Mouse (Mus musculus) lung, postnatal 4 days (tissue): ENCODE data around the gene Tmprss2.
A peak's percentile ranks its signal among the peaks of the same experiment; 100 is the strongest.

Experiments used
- DNase-seq, 2 experiments: peaks; one replicate each; pipeline ENCODE4 v3.0.0; 2021

Gene Tmprss2

GRCm38 (mm10) chr16:97610939-97611338, at the start of gene Tmprss2:
Gene Tmprss2, minus strand, starts transcription at chr16:97611195.
- peak; percentile 75 to 87 for DNase-seq

DNA sequence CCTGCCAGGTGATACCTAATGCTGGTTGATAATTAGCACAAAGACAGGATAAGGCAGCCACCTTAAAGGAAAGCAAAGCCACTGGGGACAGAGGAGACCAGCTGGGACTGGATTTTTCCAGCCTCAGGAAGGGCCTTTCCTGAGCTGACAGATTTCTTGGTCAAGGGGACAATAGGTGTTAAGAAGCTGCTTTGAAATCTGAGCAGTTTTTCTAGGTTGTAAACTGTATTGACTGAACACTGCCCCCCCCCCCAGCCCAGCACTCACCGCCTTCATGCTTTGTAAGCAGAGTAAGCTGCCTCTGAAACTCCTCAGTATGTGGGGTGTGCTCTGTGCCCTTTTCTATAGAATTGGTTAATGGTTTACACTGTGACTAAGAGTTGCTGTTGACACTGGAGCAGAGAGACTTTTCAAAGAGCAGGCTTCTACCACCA, 48.2 kb upstream of the Tmprss2 start:
- DNase-seq, result no peak

DNA sequence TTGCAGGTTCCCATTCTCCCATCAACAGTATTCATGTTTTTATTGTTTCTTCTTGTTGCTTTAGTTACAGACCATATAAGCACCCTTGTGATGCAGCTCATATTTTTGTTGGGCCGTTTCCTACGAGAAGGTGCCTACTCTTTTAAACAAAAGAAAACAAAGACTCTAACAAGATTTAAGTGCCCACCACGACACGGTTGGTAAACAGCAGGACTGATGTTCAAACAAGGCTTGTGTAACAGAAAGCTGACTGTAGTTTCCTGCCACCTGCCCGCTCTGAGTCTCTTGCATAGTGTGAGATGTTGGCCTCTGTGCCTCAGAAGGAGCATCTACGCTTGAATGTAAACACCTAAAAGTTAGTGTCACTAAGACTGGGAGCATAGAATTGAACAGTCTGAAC, 47.5 kb upstream of the Tmprss2 start:
- DNase-seq, result peak in 1 of 2 experiments; percentile 22

DNA sequence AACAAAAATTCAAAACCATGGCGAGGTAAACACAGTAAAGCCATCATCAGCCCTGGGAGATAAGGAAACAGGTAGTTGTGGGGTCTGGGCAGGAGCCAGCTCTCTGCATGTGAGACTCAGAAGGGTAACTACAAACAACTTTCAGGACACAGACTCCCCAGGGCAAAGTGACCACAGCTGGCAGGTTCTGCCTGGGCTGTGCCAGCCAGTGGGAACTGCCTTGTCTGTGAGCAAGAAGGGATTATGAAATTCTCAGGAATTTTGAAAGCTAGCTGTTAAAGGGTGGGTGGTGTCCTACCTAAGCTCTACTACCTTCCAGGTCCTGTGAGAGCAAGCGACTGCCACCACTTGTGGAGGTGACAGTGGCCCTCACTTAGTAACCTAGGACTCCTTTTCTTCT, 44.8 kb upstream of the Tmprss2 start:
- peak; percentile 18 to 65 for DNase-seq

- no peak for DNase-seq
These were observed 38.7 kb upstream of the Tmprss2 start for GRCm38 (mm10) chr16:97649522-97650188.

DNA sequence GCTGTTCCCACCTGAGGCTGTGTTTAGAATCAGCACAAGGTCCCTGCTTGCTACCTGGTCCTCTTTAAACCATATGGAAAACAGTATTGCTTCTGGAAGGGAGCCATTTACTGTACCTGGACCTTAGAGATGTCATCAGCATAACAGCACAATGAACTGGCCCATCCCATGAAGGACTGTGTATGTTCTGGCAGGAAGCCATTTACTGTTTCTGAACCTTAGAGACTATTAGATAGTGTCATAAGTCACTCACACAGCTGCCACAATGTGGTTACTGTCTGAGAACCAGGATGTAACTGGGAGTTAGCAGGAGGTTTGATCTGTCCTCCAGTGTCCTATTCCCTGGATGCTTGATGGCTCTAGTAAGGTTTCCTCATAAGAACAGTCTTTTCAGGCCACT, 33.7 kb upstream of the Tmprss2 start:
- DNase-seq, result no peak

- DNase-seq, result no peak
These were observed 28.6 kb upstream of the Tmprss2 start for GRCm38 (mm10) chr16:97639630-97640029.

DNA sequence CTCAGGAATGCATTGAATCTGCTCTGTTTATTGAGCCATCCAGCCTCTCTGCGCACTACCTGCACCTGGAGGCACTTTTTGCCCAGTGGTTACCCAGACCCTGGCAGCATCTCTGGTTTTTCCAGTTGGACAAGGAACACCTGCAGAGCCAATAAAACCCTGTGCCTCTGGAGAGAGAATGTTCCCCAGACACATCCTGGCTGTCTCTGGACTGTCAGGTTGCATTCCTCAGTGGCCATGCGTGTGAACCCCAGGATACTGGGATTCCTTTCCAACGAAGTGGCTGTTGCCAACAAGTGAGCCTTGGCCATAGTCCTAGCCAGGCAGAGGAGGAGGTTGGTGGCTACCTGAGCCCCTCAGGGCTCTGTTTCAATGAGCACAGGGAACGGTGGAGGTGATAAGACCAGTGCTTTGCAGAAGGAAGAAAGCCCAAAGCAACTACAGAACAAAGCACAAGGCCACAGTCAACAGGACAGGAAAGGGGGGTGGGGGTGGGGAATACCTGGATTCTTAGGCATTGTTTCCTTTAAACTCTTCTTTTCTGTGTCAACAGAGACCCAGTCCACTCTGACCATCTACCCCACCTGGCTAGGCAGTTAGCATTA, 22.0 kb upstream of the Tmprss2 start:
- peak; percentile 14 to 33 for DNase-seq

- DNase-seq, result no peak
These were observed 12.2 kb upstream of the Tmprss2 start for GRCm38 (mm10) chr16:97623166-97623565.

DNA sequence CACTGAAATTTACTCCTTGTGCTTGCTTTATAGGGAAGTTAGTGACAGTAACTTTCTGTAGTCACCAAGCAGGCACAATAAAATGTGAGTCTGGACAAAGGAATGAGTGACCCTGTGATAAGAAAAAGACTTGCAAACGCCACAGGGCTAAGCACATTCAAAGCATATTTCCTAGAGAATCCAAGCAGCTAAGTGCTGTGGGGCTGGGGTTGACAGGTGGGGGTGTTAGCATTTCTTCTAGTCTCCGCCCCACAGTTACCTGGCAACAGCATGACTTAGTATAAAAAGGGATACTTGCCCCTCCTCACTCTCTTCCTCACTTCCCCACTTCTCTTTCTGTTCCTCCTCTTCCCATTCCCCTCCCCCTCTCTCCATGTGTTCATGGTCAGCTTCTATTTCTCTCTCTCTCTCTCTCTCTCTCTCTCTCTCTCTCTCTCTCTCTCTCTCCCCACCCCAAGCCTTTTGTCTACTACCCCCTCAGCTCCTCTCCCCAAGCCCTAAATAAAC, 11.4 kb upstream of the Tmprss2 start:
- peak; percentile 34 to 40 for DNase-seq

DNA sequence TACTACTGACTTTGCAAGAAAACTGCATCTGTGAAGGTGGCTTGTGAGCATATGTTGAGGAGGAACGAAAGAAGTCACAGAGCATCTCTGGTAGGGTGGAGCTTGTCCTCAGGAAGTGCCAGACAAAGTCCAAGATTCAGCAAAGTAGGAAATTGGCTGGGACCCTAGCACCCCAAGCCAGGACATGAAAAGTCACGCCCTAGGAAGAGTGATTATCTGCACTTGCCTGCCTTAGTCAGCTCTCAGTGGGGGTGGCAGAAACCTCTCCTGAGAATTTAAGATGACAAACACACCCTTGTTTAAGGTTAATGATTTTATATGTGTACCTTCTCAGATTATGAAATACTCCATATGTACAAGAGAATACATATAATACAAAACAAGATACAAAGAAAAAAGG, 7.3 kb upstream of the Tmprss2 start:
- DNase-seq, result no peak

GRCm38 (mm10) chr16:97612009-97612408, 1.0 kb upstream of the Tmprss2 start:
- no peak for DNase-seq

DNA sequence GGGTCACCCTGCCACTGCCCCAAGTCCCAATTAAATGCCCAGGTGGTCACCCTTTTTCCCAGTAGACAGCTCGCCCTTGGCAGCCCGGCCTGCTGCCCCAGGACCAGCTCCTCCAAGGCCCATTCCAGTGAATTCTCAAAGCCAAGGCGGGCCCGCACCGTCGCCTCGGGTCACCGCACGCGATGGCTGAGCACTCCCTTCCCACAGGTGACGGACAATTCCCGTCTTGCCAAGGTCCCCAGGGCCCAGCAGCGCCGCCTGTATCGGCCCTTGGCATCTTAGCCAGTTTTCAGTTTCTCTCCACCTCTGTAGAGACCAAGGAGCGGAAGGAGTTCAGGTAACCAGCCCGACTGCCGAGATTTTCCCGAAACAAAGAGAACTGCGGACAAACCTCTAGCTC, 749 bp downstream of the Tmprss2 start:
- DNase-seq, result peak; percentile 15 to 49

DNA sequence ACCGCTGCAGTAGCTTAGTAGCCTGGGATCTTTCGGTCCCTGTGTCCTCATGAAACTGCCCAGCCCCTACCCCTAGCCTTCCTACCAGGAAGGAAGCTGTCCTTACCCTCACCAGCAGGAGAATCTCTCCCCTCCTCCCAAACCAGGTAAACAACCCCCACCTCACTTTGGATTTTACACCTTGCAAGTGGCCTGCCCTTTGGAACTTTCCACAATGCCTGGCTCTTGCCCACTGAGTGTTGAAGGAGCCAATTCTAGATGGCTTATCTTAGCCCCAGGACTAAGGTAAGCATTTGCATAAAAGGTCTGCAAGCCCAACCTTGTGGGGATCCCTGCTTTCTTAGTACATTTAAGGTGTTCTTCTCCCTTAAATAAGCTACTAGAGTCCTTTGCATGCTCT, 1.3 kb downstream of the Tmprss2 start:
- no peak for DNase-seq

DNA sequence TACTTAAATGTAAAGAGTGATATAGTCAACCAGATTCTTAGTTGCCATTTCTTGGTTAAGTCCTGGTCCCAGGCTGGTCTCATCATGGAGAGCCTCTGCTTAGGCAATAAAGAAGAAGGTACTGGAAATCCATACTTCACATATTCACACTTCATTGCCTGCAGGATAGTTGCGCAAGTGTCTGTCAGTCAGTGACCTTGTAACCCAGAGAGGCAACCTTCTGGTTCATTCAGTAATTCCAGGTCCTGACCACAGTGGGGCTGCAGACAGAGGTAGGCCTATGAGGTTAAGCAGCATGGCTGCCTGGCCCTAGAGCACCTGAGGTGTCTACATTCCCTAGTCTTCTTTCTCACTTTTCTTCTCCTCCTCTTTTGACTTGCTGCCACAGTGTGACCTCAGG, 3.0 kb downstream of the Tmprss2 start:
- DNase-seq, result no peak

- DNase-seq, result no peak
These were observed 4.2 kb downstream of the Tmprss2 start for GRCm38 (mm10) chr16:97606829-97607228.

GRCm38 (mm10) chr16:97605957-97606721, 4.9 kb downstream of the Tmprss2 start:
- DNase-seq, result no peak

DNA sequence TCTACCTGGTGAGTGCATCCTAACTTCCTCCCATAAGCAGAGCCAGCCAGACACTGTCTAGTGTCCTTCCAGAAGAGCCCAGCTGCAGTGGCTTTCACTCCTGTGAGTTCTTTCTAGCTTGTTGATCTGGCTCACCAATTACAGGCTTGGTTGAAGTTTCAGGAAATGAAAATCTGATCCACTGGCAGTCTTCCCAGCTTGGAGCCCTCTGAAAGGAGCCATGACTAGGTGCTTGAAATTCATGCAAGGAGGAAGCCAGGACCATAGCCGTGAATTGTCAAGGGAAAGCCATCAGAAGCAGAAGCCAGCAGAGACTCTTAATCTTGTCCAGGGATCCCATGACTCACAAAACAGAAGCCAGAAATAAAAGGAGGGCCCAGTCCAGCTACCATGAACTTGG, 8.7 kb downstream of the Tmprss2 start:
- peak; percentile 37 to 56 for DNase-seq

DNA sequence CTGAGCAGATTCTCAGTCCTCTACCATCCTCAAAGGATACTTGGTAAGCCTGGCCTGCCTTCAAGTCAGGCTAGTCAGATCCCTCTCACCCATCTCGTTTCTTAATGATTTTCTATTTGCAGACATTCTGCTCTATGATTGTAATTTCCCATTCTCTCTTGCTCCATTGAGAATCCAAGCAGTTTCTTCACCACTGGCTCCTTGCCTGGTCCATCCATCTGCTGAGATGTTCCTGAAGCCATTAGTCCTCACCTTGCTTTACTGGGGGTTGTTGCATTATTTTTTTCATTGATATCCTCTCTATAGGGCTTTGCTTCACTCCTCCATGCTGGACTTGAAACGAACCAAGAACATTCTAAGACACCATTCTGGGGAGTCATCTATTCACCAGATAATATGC, 10.4 kb downstream of the Tmprss2 start:
- DNase-seq, result no peak

- DNase-seq, result no peak
These were observed 12.9 kb downstream of the Tmprss2 start for GRCm38 (mm10) chr16:97598046-97598445.

- DNase-seq, result peak in 1 of 2 experiments; percentile 5
These were observed 17.0 kb downstream of the Tmprss2 start for GRCm38 (mm10) chr16:97593816-97594509.

DNA sequence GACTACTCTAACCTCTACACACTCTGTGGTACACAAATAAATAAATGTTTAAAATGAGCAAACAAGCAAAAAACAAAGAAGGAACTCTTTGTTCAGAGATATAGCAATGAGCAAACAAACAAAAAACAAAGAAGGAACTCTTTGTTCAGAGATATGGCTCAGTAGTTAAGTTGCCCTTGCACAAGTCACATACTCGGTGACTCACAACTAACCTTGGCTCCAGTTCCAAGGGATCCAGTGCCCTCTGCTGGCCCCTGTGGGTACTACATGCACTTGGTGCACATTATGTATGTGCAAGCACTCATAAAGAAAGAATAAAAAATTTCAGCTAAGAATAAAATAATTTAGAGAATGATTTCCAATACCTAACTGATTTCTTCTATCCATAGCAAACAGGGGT, 17.9 kb downstream of the Tmprss2 start:
- peak; percentile 71 to 85 for DNase-seq

GRCm38 (mm10) chr16:97591512-97591911, 19.5 kb downstream of the Tmprss2 start:
- DNase-seq, result no peak
